Mouse (Mus musculus) heart, adult 11 months (tissue): Measurements from ENCODE around the gene Bend3.

ENCODE experiments used
- DNase-seq: peaks from one replicate; pipeline ENCODE4 v3.0.0; 2022

The Bend3 gene

DNA sequence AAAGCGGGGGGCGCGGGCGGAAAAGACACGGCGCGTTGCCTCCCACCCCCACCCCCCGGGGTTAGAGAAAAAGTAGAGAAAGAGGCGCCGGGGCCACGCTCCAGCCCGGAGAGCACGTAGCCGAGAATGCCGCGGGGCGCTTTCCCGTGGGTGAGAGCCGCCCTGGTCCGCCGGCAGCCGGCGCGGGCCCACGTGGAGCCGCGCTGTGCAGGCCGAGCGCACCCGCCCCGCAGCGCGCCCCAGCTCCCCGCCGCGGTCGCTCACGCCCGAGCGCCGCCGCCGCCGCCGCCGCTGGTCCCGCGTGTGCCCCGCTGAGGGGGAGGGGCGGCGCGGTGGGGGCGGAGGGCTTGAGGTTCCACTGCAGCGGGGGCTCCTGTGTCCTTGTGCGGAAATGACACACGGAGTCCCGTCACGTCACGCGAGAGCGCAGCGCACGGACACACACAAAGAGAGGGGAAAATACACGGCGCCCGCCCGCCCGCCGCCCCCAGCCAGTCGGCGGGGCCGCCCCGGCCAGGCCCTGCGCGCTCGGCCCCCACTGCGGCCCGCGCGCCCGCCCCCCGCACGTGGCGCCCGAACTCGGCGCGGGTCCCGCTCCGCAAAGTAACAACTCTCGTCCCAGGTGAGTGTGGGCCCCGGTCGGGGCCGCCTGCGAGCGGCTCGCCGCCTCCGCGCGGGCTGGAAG is at the start of gene Bend3:
Gene Bend3 (plus strand): TSS at position 81 of the 685 bp plus-strand sequence.
- DNase-seq = peak; percentile 96

DNA sequence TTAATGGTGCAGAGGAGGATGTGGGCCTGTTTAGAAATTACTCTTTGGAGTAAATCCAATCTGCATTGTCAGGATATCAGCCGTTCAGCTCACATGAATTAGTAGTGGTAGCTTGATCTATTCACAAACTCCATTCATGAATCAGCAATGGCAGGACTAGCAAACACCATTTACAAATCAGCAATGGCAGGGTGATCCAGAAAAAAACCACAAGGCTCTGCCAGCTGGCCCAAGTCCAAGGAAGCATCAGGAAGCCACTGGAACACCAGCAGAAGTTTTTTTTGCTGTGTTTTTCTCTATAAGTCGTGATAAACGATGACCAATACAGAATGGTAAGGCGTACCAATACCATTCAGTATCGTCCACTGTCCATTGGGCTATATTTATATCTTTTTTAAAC is 48.0 kb upstream of the Bend3 start:
- DNase-seq = no peak

DNA sequence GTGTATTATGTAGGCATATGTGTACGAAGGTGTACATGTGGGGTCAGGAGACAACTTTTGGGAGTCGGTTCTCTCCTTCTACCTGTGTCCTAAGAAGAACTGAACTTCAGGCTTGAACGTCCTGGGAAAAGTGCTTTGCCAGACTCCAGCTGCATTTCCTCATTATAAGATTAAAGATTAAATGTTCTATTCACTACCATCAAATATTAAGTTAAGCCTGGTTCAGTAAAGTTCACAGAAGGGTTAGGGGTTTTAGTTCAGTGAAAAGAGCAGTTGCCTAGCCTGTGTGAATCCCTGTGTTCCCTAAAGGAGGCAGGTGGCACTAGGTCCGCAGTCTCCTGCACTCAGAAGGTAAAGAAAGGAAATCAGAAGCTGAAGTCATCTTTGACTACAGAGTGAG is 44.3 kb upstream of the Bend3 start:
- DNase-seq = no peak

DNA sequence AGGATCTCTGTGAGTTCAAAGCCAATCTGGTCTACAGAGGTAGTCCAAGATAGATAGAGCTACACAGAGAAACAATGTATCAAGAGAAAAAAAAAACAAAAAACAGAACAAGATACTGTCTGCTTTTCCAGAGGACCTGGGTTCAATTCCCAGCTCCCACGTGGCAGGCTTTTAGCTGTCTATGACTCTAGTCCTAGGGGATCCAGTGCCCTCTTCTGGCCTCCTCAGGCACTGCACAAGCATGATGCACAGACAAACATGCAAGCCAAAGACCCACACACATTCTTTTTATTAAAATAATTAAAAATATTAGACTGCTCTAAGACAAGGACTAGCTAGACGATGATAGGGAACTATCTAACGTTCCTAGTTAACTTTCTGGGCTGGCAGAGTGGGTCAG is 42.9 kb upstream of the Bend3 start:
- no peak for DNase-seq

DNA sequence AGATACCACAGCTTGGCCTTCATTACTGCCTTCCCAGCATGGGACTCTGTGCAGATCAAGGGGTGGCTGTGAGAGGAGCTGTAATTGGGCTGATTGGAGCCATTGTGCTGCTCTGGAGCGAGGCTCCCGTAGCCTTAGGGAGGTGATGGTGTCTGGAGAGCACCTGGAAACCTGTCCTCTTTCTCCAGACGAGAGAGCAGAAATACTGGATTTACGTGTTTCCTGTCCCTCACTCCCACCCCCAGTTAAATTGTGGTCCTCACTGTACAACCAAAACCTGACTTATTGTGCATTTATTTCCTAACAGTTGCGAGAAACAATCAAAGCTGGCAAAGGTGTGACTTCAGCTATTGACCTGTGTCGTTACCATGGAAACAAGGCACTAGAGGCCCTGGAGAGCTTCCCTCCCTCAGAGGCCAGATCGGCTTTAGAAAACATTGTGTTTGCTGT is 39.1 kb upstream of the Bend3 start:
- no peak for DNase-seq

DNA sequence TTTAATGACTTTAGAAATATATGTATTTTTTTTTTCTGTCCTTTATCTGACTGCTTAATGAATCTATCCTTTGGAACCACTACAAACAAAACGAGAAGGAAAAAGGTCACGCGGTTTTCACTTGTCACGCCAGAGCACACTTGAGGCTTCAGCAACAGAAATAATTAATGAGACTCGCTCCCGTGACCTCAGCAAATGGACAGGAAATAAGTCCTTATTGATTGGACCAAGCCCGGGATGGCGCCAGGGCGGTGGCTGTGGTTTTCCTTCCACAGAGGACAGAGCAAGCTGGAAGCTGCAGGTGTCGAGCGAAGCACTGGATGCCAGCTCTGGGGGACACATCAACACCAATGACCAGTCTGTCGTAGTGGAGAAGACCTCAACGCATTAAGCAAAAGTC is 38.6 kb upstream of the Bend3 start:
- no peak for DNase-seq

DNA sequence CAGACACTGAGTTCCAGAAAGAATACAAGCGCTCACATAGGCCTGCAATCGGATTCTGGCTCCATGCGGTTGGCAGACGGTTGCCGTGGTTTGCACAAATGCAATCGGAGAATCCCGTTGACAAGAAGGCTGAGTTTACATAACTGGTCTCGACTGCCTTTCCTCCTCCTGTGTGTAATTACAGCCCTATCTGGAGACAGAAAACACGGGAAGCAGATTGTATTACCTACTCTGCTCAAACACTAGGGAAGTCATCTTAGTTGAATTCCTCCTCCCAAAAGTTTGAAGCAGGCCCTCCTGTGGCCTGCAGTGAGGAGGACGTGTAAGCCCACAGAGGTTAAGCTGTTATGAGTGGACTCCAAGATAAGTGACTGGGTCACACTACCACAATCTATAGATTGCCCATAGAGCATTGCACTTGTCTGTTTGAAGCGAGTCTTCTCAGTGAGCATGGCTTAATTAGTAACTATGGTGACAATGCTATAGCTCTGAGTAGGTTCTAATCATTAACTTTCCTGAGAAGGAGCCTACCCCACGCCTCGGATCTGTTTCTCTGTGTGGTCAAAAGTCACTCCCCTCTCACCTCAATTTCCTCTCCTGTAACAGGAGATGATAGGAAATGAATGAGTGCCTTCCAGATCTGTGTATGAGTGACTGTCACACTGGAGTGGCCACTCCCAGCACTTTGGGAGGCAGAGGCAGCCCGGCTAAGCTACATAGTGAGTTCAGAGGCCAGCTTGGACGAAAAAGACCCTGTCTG is 37.5 kb upstream of the Bend3 start:
- DNase-seq = no peak

DNA sequence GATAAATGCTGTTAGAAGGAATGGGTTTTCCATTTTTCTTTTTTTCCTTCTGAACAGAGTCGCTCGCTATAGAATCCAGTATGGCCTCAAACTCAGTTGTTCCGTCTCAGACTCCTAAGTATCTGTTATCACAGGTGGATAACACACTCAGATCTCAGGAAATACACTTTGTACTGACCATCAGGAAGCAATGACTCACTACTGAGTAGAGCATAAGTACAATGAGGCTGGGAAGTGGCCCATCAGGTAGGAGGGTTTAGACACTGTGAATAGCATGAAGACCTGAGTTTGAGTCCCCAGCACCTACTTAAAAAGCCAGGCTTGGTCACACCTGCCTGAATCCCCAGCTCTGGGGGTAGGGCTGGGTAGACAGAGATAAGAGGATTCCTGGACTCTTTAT is 30.0 kb upstream of the Bend3 start:
- DNase-seq = no peak

DNA sequence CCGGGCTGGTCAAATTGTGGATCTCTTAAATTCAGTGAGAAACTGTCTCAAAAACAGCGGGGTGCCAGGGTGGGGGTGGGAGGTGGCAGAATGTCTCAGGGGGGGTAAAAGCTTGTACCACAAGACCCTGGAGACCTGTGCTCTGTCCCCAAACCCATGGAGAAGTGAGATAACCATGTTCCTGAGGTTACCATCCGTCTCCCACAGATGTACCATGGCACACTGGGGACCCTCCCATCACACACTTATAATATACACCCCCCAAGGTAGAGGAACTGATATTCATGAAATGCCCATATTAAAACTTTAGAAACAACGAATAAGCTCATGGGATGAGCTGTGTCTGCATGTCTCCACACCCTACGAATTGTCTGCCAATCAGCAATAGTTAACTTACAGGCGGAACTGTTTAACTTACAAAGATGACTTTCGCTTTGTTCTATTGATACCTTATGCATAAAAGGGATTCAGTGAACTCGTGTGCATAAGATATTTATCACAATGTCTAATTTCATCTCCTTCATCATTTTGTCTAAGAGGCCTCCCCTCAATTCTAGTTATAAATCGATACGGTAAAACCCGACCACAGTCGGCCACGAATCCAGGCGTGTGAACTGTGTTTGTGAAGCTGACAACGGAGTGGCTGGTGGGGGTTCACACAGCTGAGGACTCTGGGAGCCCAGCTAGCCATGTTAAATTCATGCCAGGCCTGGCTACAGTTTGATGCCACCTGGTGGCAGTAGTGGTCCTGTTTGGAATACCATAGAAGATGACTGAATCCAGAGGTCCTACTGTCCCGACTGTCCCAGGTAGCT is 26.6 kb upstream of the Bend3 start:
- DNase-seq = peak; percentile 96

DNA sequence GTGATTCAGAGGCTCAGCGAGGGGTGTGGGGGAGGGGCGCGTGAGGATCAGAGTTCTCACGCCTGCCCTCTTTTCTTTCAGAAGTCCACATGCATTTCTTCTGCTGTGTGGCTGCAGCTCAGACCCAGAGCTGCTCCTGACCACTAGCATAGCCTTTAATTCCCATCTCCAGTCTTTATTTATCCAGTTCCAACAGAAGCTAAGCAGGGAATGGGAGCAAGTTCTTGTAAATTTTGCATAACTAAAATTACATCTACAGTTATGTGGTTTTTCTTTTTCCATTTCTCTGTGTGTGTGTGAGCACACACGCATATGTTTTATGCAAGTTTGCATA is 26.0 kb upstream of the Bend3 start:
- DNase-seq = no peak

DNA sequence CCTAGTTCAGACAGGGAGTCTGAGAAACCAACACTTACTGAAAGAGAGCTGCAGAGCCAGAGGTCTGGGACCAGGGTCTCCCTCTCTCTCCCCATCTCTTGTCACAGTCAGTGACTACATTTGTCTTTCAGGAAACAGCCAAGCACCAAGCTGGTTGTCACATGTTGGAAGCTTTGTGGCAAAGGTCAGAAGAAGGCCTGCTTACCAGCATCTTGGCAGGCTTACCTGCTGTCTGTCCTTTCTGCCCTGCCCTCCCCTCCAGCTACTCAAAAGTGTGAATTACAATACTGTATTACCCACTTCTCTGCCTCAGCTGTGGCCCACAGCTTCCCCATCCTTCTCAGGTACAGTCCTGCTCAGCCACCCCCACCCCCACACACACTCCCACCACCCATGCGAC is 24.4 kb upstream of the Bend3 start:
- peak; percentile 91 for DNase-seq

DNA sequence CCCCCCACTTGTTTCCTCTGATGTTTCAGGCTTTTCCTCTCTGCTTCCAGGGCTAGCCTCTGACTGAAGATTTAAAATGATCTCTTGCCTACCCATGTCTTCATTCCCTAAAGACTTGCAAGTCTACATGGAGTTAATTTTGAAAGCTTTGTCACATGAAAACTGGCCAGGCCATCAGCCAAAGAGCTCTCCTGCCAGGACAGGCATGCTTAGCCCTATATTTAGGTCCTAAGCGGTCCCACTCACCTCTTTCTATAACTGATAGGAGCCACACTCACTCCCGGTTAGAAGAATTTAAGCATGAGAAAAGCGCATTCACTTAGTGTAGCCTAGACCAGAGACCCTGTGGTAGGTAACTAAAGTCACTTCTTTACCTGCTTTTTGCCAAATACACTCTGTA is 24.0 kb upstream of the Bend3 start:
- peak; percentile 95 for DNase-seq

DNA sequence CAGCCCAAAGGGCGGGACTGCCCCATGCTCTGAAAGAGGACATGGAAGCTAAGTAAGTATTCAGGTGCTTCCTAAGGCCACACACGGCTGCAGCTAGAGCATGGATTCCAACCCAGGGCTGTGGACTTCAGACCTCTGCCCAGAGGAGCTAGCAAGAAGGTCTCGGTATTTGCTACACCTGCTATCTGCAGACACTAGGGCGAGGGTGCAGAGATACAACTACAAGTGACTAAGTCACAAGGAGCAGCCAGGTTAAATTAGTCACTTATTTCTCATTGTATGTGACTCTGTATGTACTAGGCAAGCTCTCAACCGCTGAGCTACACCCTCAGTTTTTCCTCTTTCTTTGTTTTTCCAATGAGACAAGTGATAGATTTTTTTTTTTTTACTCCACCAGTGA is 15.8 kb upstream of the Bend3 start:
- no peak for DNase-seq

DNA sequence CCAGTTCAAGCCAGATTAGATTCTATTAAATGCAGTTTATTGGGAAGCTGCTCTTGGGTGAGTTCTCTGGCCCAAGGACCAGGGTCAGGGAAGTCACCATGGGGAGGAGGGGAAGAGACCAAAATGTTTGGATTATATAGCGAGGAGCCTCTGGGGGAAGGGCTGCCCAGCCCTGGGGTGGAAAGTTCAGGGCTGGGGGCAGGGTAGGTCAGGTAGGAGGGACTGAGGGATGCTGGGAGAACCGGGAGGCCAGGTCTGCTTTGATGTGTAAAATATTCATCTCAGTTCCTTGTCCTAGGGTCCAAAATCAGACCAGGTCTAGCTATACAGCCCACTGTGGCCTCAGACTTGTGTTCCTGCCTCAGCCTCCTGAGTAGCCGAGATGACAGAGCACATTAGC is 15.4 kb upstream of the Bend3 start:
- DNase-seq = no peak

DNA sequence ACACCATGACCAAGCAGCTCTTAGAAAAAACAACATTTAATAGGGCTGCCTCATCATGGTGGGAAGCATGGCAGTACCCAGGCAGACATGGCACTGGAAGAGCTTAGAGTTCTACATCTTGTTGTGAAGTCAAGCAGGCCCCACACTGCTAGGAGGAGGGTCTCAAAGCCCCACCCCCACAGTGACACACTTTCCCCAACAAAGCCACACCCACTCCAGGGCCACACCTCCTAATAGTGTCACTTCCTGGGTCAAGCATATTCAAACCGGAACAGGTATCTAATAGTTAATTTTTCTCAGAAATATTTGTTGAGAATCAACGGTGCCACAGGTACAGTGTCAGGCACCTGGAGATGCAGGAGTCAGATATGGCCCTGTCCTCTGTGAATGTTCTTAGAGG is 12.4 kb upstream of the Bend3 start:
- no peak for DNase-seq

DNA sequence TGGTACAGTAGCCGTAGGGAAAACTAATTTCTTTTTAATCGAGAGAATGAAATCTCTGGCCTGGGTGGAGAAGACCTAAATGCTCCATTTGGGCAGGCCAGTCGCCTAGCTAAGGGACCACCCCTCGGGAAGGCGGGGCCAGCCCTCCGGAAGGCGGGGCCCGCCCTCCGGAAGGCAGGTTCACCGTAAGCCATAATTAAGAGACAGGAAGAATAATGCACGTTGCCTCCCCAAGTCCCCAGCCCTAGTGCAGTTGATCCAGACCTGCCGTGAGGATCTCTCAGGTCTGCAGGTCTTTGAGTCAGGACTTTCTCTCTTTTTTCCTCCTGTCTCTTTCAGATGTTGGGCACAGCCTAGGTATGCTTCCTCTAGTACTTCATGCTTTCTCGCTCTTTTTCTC is 11.0 kb upstream of the Bend3 start:
- no peak for DNase-seq

DNA sequence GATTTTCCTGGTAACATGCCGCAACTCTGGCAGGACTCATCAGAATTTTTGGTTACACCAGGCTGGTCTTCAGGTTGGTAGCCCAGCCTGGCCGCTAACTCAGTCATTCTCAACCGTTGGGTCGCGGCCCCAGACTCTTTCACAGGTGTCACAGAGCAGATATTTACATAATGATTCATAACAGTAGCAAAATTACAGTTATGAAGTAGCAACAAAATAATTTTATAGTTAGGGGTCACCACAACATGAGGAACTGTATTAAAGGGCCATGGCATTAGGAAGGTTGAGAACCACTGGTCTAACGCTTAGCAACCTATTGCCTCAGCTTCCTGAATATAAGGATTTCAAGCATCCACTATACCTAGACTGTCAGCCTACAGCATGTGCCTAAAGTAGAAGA is 10.3 kb upstream of the Bend3 start:
- no peak for DNase-seq

DNA sequence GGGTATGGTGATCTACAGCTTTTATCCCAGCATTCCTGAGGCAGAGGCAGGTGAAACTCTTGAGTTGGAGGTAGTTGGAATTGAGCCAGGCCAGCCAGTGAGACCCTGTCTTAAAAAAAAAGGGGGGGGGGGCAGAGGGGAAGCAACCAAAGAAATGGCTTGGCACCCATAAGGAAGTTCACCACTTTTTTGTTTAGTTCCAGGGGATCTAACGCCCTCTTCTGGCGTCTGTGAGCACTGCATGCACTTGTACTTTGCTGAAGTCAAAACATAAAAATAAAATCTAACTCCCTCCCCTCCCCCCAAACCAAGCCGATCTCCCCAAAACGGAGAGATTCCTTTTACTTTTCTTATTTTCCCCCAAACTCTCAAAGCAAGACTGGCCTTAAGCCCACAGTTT is 3.3 kb upstream of the Bend3 start:
- no peak for DNase-seq

DNA sequence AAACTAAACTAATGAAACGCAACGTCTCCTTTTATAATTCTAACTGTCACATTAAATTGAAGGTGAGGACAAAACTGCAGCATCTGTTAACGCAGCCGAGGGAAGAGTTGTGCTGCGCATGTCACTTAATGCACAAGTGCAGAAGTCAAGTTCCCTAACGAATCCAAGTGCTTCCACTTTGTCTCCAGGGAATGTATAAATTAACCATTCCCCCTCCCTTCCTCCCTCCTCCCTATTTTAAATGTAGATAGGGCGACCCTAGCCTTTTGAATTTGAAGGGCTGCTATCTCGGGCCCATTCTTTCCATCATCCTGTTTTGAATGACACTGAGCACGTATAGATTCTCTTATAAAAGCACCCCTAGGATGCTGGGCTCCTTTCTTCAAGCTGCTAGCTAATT is 1.2 kb upstream of the Bend3 start:
- DNase-seq = peak; percentile 73

DNA sequence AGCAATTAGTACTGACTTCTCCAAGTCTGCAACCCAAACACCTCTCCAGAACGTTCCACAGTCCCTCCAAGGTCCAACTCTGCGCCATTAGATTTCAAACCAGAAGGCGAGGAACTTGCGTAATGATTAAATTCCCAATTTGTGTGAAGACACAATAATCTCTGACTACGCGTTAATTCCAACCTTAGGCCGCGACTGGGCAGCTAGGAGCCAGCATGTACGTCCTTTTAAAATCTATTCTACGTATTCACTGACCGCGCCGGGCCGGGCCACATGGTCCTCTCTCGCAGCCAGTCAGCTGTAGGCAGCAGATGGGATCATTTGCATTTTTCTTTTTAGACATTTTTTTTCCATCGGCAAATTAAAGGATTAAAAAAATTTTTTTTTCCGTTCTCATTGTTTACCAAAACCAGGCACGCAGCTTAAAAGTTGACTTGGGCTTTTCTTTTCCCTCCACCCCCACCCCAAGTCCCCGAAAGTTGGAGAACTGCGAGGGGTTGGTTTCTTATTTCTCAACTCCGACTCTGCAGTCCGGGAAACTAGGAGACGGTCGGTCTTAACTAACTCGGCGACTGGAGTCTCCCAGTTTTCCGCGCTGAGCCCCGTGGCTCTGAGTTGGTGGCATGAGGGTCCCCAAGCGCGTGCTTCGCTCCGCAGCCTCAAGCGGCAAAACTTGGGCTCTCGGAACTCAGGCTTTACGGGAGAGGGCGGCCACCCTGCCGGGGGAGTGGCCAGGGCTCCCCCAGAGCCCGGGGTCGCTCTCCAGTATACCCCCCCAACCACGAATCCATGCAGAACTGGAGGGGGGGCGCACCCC is 558 bp upstream of the Bend3 start:
- peak; percentile 97 for DNase-seq

DNA sequence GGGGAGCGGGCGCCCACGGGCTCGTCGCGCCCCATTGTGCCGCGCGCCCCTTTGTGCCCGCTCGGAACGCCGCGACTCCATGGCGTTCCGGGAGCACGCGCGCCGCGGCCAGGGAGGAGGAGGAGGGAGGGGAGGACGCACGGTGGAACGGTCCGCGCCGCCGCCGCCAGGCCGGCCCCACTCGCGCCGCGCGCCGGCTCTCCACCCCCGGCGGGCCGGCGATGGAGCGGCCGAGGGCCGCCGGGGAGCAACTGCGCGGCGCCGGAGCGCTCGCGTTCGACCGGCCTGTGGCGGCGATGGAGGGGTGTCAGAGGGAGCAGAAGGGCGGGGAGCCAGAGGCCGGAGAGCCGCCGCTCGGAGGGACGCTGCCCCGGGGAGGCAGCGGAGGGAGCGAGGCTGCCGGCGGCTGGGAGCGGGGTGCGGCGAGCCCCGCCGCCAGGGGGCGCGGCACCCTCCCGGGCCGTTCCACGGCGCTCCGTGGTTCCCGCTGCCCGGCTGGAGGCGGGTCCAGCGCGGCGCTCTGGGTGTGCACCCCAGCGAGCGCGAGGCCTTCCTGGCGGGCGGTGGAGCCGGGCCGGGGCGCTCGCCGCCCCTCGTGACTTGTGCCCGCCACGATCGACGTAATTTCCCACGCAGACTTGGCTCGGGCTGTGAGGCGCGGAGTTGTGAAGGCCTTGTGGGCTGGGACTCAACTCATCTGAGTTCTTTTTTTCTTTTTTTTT is 966 bp downstream of the Bend3 start:
- DNase-seq = peak; percentile 99

DNA sequence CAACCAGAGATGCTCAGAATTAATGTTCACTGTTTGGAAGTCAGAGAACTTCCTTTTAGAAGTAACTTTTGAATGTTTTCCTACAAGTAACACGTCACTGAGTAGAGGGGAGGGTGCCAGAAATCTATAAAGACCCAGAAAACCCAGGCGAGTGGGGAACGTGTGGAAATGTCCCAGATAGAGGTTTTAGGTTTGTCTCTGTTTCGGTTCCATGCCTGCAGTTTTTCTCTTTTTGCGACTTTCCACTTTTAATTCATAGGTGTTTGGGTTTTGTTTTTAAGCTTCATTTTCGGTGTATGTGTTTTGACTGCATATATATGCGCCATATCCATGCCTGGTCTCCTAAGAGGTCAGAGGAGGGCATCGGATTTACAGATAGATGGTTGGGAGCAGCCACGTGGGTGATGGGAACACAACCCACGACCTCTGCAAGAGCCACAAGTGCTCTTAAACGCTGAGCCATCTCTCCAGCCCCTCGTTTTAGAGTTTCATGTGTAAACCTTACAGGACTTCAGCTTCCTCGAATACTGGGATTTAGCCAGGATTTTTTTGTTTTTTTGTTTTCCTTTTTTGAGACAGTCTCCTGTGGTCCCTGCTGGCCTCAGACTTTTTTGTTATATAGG is 1.7 kb downstream of the Bend3 start:
- DNase-seq = peak; percentile 91
